In the genomic region with DNA sequence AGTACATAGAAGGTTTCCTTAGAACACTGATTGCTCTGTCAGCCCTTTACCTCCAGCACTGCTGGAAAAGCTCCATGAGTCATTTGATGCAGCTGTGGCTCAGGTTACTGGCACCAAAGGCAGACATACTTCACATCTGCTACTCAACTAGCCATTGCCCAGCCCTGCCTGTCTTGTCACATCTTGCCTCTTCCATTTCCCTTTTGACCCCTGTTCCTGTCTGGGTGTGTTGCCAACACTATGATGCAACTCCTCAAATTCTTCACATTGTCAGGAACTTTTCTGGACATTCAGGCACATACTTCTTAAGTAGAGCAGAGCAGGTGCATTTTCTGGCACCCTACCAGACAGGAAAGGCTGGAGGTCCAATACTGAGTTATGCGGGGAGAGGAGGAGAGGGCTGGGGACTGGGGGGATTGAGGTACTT, we compare ENCODE assay signal across 10 mouse cellular contexts.
DNase-seq lines count a peak whose midpoint lies in the region; ATAC-seq lines count a peak whose summit lies in the region.
"Had no signal": no experiment of that assay in that cellular context is flagged by ENCODE, and none has a peak within 500 bp of the region (broad histone marks: within the 10 kb centered on the region; RNA-seq: fewer than 3 reads in every experiment).

No protein-coding gene starts in this region.

- no peak overlapping the region for H3K4me2 ChIP-seq in heart, embryonic 15.5 days
- no peak overlapping the region for H3K4me2 ChIP-seq in limb, embryonic 15.5 days
- no peak overlapping the region for H3K4me2 ChIP-seq in intestine, embryonic 15.5 days (replicated peaks)
- H3K4me2 ChIP-seq: hindbrain, embryonic 15.5 days had no signal

- no peaks in the 10 kb centered on the region for H3K36me3 ChIP-seq in heart, embryonic 15.5 days
- H3K36me3 ChIP-seq in limb, embryonic 15.5 days = no peaks in the 10 kb centered on the region
- no peaks in the 10 kb centered on the region for H3K36me3 ChIP-seq in intestine, embryonic 15.5 days
- H3K36me3 ChIP-seq: hindbrain, embryonic 15.5 days had no signal

- DNase-seq in urinary bladder, postnatal 25 days (ENCODE audit: low spot score) = peak; percentile 19
- no peak for DNase-seq in urinary bladder, adult 2 months (ENCODE audit: low spot score)
- no peak for DNase-seq in spleen, postnatal 4 days (ENCODE audit: low spot score in 2 of 2)
- DNase-seq in left cerebral cortex, postnatal 25 days (ENCODE audit: low spot score in 2 of 2) = no peak
- DNase-seq in thymus, postnatal 4 days = no peak
- DNase-seq: cerebellum, adult 11 months had no signal

- no peaks in the 10 kb centered on the region for H3K27me3 ChIP-seq in heart, embryonic 15.5 days
- H3K27me3 ChIP-seq in limb, embryonic 15.5 days = no peaks in the 10 kb centered on the region
- no peaks in the 10 kb centered on the region for H3K27me3 ChIP-seq in intestine, embryonic 15.5 days (replicated peaks)
- H3K27me3 ChIP-seq: hindbrain, embryonic 15.5 days had no signal

- no peak overlapping the region for H3K27ac ChIP-seq in heart, embryonic 15.5 days
- peak overlapping the region; percentile 75 for H3K27ac ChIP-seq in limb, embryonic 15.5 days
- no peak overlapping the region for H3K27ac ChIP-seq in intestine, embryonic 15.5 days
- H3K27ac ChIP-seq: hindbrain, embryonic 15.5 days had no signal

- H3K4me1 ChIP-seq in heart, embryonic 15.5 days (replicated peaks) = no peaks in the 10 kb centered on the region
- peaks cover 12% of the 10 kb centered on the region for H3K4me1 ChIP-seq in limb, embryonic 15.5 days
- no peaks in the 10 kb centered on the region for H3K4me1 ChIP-seq in intestine, embryonic 15.5 days (replicated peaks)
- H3K4me1 ChIP-seq: hindbrain, embryonic 15.5 days had no signal

- H3K9me3 ChIP-seq in heart, embryonic 15.5 days (replicated peaks) = no peaks in the 10 kb centered on the region
- no peaks in the 10 kb centered on the region for H3K9me3 ChIP-seq in limb, embryonic 15.5 days
- no peaks in the 10 kb centered on the region for H3K9me3 ChIP-seq in intestine, embryonic 15.5 days
- H3K9me3 ChIP-seq: hindbrain, embryonic 15.5 days had no signal

- intact Hi-C loops in left cerebral cortex, postnatal 25 days (cut with DNase I) = no loop called here

- ATAC-seq in heart, embryonic 15.5 days (replicated peaks; ENCODE audit: insufficient number of reproducible peaks, insufficient read depth, low FRiP score, low read depth) = peak; percentile 53; the same call in 1 of the 2 replicates
- ATAC-seq in limb, embryonic 15.5 days (ENCODE audit: insufficient number of reproducible peaks, low FRiP score, low TSS enrichment, low read depth) = peak; percentile 81
- ATAC-seq in intestine, embryonic 15.5 days = no peak

- H3K4me3 ChIP-seq in heart, embryonic 15.5 days = no peak overlapping the region
- H3K4me3 ChIP-seq in limb, embryonic 15.5 days = no peak overlapping the region
- H3K4me3 ChIP-seq in intestine, embryonic 15.5 days (replicated peaks) = no peak overlapping the region
- H3K4me3 ChIP-seq: hindbrain, embryonic 15.5 days had no signal

- 33% methylated on average over 1 of the region's 1 CpGs for WGBS in heart, embryonic 15.5 days
- 20% methylated on average over 1 of the region's 1 CpGs for WGBS in limb, embryonic 15.5 days
- WGBS in intestine, embryonic 15.5 days = 78% methylated on average over 1 of the region's 1 CpGs

- H3K9ac ChIP-seq in heart, embryonic 15.5 days = no peak overlapping the region
- H3K9ac ChIP-seq in limb, embryonic 15.5 days = no peak overlapping the region
- H3K9ac ChIP-seq in intestine, embryonic 15.5 days = no peak overlapping the region
- H3K9ac ChIP-seq: hindbrain, embryonic 15.5 days had no signal
